Mouse (Mus musculus): Measurements from ENCODE around the gene Hist1h2bh.
"Not testable (repeated sequence)": the region's sequence is repeated elsewhere in the genome, so short reads cannot be mapped to it uniquely, and the experiment has no call there.

GRCm38 (mm10) chr13:23574546-23575170 lies 31.5 kb upstream of the Hist1h2bh start:
- not testable (repeated sequence) for TF ChIP-seq CTCF, EP300 (IDR thresholded peaks at IDR 0.05)

All from lung, postnatal 0 days (tissue).